Mouse (Mus musculus) B cell, adult 2 months (primary cell): ENCODE data around the gene Actn1.

Experiments used
- DNase-seq, 2 experiments: peaks; one replicate each; pipeline ENCODE4 v3.0.0; 2022

Gene Actn1

GRCm38 (mm10) chr12:80168178-80168686, 91.9 kb downstream of the Actn1 start:
- DNase-seq: peak; percentile 79 to 84

GRCm38 (mm10) chr12:80167321-80167720, 92.8 kb downstream of the Actn1 start:
- DNase-seq: no peak

GRCm38 (mm10) chr12:80166651-80167050, 93.5 kb downstream of the Actn1 start:
- DNase-seq: no peak

GRCm38 (mm10) chr12:80164526-80164925, 95.6 kb downstream of the Actn1 start:
- DNase-seq: no peak

GRCm38 (mm10) chr12:80162448-80162847, 97.7 kb downstream of the Actn1 start:
- no peak for DNase-seq

GRCm38 (mm10) chr12:80157675-80158074, 102.5 kb downstream of the Actn1 start:
- DNase-seq: peak; percentile 48

- peak; percentile 67 to 68 for DNase-seq
These were observed 106.4 kb downstream of the Actn1 start for GRCm38 (mm10) chr12:80153687-80154326.

- peak in 1 of 2 experiments; percentile 15 for DNase-seq
These were observed 107.1 kb downstream of the Actn1 start for GRCm38 (mm10) chr12:80153078-80153477.

GRCm38 (mm10) chr12:80151821-80152220, 108.3 kb downstream of the Actn1 start:
- DNase-seq: peak; percentile 43 to 49

GRCm38 (mm10) chr12:80150624-80151023, 109.5 kb downstream of the Actn1 start:
- DNase-seq: no peak

- no peak for DNase-seq
These were observed 112.5 kb downstream of the Actn1 start for GRCm38 (mm10) chr12:80147563-80148214.

- DNase-seq: peak; percentile 71
These were observed 113.6 kb downstream of the Actn1 start for GRCm38 (mm10) chr12:80146227-80147223.

GRCm38 (mm10) chr12:80145365-80145764, 114.8 kb downstream of the Actn1 start:
- DNase-seq: no peak

- DNase-seq: no peak
These were observed 115.3 kb downstream of the Actn1 start for GRCm38 (mm10) chr12:80144846-80145245.

GRCm38 (mm10) chr12:80141470-80141869, 118.7 kb downstream of the Actn1 start:
- DNase-seq: peak; percentile 74 to 75

GRCm38 (mm10) chr12:80141011-80141410, 119.2 kb downstream of the Actn1 start:
- no peak for DNase-seq

- no peak for DNase-seq
These were observed 122.4 kb downstream of the Actn1 start for GRCm38 (mm10) chr12:80137744-80138143.

- DNase-seq: no peak
These were observed 122.9 kb downstream of the Actn1 start for GRCm38 (mm10) chr12:80137246-80137645.

- DNase-seq: no peak
These were observed 123.8 kb downstream of the Actn1 start for GRCm38 (mm10) chr12:80136264-80136930.

GRCm38 (mm10) chr12:80135173-80135572, 125.0 kb downstream of the Actn1 start:
- no peak for DNase-seq

- no peak for DNase-seq
These were observed 127.1 kb downstream of the Actn1 start for GRCm38 (mm10) chr12:80133011-80133545.
